Mouse (Mus musculus) testis, adult 2 months (tissue): Measurements from ENCODE around the gene Parl.

ENCODE experiments used
- CTCF ChIP-seq: fragments of 200-500 bp; IDR thresholded peaks from 2 replicates; pipeline ENCODE4 v1.5.1; 2012; ENCODE audit warnings: low read depth, mild to moderate bottlenecking, inconsistent platforms, low read length, moderate library complexity; ENCODE audit not compliant: control insufficient read depth, insufficient read depth, insufficient replicate concordance
- POLR2A ChIP-seq: fragments of 200-500 bp; IDR thresholded peaks from 2 replicates; pipeline ENCODE4 v1.6.1; 2012; ENCODE audit warnings: low read depth, mild to moderate bottlenecking, inconsistent platforms, low read length, moderate library complexity; ENCODE audit not compliant: control insufficient read depth

DNA sequence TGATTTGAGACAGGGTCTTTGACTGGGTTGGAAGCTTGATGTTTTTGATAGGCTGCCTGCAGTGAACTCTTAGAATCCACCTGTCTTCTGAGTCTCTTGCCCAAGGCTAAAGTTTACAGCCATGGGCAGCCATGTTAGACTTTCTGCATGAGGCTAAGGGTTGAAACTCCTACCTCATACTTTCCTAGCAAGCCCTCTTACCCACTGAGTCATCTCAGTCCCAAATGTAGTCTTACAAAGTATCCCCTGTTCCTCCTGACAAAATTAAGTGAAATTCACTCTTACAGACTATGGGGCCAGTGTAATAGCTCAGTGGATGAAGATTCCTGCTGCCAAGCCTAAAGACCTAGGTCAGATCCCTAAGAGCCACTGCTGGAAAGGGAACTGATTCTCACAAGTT lies 55.1 kb downstream of the Parl start:
- TF ChIP-seq CTCF (no peak), POLR2A (no peak)
